Mouse (Mus musculus) heart, postnatal 4 days (tissue): Measurements from ENCODE around the gene Zfp661. TPM values are rescaled to one million over a fixed set of nuclear protein-coding genes. Genes with fewer than 3 reads are reported as not detected.
A peak's percentile ranks its signal among the peaks of the same experiment; 100 is the strongest.
"Not testable (repeated sequence)": the region's sequence is repeated elsewhere in the genome, so short reads cannot be mapped to it uniquely, and the experiment has no call there.

Source experiments
- DNase-seq: peaks from one replicate; pipeline ENCODE4 v3.0.0; 2021
- total RNA-seq, 2 experiments: library from RNA; stranded (reverse); gene quantifications; 2 replicates each; pipeline ENCODE4 v1.2.3; 2021

Gene Zfp661
- total RNA-seq: 1 to 10 TPM; 1.0 to 1.1 TPM

DNA sequence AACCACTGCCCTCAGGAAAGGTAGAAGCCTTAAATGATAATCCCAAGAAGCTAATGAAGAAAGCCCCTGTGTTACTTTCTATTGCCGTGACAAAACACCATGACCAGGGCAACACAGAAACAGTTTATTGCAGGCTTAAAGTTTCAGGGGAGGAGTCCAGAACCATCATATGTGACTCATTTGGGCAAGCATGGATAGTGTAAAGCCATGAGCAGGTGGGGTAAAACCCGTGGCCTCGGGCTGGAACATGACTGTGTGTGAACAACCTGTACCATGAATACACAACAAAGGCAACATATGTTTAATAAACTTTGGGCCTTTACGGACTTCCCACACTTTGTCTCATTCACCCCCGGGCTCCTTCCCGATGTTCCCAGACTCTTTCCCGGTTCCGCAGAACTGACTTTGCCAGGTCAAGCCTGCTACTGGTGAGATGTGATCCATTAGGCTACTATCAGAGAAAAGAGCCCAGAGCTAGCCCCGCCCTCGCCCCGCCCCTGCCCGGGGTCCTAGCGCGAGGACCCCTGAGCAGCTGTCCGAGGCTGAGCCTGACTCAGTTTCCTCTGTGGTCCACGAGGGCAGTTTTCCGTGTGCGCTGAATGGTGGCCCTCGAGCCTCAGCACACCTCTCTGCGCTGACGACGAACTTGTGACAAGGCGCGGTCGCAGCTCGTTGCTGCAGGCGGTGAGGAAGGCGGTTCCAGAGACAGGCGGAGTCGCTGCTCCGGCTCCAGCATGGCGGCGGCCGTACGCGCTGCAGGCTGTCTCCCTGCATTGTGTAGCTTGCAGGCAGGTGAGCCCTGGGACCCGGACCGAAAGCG, at the start of gene Zfp661, which contains the start of gene Mrps5:
Zfp661 (minus strand) TSS at position 401 of the 820 bp plus-strand sequence.
Mrps5 (plus strand) TSS at position 529 of the 820 bp plus-strand sequence.
- DNase-seq: peak; percentile 90

DNA sequence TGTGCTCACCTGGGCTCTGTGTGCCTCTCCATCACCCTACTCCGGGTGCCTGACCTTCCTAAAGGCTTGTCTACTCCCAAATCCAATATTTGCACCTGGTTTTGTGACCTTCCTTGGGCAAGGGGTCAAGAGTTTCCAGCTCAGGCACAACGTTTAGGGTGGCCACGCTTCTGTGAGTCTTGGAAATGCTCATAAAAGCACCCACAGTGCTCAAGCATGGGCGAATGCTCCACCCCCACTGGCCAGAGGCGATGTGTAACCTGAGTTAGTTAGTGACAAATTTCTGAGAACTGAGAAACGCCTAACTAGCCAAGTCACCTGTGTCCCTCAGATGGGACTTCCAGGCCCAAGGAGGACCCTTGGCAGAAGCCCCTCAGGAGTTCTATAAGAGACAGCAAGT, 48.7 kb upstream of the Zfp661 start:
- DNase-seq: no peak

DNA sequence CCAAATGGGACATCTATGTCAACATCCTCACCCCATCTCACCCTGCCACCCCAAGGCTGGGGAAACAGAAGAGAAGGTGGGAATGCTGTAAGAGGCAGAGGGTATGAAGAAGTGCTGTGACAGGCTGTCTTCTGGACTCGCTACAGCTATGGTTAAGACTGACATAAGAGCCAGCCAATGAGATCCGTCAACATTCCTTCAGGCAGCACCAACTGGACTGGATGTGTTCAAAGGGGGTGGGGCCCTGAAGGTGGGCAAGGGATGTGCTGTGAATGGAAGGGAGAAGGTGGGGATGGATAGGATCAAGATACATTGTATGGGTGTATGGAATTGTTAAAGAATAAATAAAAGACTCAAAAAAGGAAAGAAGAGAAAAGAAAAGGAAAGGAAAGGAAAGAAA, 45.7 kb upstream of the Zfp661 start:
- DNase-seq: no peak

DNA sequence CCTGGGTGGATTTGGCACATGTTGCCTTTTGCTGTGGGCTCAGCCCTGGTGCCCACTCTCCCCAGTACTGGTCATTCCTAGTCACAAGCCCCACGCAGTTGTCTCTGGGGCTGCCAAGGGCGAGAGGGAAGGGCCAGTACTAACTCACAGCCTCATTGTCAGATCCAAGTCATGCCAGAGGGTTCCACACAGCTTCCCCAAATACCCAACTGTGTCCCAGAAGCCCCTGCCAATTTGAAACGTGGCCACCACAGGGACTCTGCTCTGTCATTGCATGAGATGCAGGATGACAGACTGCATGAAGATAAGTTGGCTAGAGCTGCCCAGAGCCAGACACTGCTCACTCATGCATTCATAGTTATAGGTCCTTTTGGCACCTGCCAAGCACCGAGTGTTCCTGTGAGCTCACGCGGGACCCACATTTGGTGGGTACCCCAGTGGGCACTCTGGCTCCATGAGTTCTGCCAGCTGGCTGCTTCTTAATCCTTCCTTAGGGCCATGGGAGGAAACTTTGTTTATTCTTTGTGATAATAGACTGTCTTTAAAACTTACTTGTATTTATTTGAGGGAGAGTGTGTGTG, 41.2 kb upstream of the Zfp661 start:
- DNase-seq: no peak

DNA sequence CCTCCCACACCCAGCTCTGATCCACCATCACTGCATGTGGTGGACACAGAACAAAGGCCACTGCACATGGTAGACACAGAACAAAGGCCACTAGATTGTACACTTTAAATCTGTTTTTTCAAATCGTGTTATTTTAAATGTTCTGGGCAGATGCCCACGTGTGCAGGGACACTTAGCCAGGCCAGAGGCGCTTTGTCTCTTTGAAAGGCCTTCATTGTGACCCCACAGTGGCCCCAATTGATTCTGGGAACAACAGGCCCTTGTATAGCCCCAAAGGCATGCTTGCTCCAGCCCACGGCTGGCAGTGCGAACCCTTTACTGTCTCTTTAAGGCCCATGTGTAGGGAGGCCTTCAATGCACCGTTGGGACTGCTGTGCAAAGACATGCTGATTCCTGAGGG, 40.5 kb upstream of the Zfp661 start:
- no peak for DNase-seq

DNA sequence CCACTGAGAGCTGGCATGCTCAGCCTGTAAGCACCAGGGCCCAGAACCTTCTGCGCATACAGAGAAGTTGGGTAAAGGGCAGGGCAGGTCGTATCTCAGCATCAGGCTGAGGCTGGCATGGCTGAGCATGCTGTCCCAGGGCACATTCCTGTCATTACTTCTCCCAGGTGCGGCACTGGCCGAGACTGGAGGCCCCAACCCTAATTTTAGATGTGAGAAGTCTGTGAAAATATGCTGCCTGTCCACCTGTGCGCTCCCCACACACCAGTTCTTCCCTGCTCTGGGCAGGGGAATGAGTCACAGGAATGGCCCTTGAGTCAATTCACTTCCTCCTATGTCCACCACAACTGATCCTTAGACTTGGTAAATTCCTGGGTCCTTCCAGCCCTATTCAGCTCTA, 38.8 kb upstream of the Zfp661 start:
- DNase-seq: no peak

DNA sequence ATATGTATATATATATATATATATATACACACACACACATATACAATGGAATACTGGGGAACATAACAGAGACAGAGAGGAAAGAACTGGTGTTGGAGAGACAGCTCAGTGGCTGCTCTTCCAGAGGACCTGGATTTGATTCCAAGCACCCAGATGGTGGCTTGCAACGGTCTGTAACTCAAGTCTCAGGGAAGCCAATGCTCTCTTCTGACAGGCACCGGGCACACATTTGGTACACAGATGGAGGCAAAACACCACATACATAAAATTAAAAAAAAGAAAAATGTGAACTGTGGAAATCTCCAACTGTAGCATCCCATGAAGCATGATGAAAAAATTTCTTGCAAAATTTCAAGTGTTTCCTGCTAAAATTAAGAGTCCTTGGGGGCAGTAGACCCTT, 37.9 kb upstream of the Zfp661 start:
- no peak for DNase-seq

DNA sequence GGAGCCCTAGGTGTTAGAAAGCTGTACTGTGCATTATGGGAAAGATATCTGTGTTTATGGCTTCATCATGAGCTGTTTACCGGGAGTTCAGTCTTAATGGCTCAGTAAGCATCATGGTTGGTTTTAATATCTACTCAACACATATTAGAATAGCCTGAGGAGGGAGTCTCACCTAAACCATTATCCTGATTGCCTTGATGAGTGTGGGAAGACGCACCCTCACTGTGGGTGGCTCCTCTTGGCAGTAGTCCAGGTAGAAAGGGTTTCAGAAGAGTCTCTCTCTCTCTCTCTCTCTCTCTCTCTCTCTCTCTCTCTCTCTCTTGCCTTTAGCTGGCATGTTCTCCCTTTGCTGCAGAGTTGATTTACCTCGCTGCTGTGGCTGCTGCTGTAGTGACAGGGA, 35.2 kb upstream of the Zfp661 start:
- DNase-seq: no peak

DNA sequence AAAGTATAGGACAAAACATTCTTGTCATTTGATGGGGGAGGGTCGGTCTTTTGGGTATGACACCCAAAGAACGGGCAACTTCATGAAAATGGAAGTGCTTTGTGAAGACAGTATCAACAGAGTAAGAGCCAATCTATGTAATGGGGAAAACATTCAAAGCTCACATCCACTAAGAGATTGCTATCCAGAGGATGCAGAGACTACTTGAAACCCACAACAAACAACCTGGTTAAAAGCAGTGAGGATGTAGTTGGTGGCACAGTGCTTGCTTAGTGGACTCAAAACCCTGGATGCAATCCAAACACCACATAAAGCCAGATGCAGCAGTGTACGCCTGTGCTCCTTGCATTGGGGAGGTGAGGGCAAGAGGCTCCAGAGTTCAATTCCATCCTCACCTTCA, 32.4 kb upstream of the Zfp661 start:
- DNase-seq: no peak

DNA sequence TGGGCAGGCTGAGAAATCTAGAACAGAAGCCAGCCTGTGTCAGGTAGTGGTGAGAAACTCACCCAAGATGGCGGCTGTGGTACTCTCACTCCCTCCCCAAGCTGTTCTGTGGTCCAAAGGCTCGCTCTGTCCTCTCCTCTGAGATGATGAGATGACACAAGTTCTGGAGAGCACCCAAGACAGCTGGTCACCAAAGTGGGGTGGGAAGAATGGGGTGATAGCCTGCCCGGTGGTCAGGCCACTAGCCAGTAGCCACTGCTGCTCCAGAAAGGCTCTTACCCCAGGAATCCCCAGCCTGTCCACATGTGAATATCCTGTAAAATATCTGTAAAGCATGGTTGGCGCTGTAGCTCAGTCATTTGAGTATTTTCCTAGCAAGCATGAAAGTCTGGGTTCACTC, 25.4 kb upstream of the Zfp661 start:
- no peak for DNase-seq

DNA sequence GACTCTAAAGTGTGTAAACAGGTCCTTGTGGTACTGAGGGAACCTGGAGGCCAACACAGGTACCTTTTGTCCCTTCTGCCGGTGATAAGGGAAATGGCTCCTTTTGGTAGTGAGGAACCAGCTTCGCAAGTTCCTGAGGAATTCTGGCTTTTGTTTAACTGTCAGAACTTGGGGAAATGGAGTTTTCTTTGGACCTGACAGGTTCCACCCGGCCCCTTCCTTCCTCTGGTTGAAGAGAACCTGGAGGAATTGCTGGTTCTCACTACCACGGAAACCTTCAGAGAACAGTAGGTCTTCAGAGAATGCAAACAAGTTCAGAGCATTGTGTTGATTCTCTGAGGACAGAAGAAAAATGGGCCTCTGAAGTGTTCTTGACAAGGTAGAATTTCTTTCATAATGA, 24.5 kb upstream of the Zfp661 start:
- no peak for DNase-seq

DNA sequence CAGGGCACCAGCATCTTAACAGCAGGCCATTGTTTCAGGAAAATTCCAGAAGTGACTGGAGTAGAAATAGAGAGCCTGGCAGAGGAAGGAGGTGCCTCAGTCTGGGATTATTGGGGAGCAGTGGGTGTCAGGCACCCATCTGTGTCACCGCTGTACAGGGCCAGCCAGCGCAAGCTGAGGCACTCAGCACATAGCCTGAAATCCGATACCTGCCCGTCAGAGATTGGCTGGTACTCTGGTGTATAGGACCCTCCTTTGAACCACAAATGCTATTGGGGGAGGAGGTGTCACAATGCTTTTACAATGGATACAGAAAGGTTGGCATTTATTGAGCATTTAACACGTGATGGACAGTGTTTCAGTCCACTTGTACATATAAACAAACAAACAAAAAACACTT, 22.1 kb upstream of the Zfp661 start:
- no peak for DNase-seq

DNA sequence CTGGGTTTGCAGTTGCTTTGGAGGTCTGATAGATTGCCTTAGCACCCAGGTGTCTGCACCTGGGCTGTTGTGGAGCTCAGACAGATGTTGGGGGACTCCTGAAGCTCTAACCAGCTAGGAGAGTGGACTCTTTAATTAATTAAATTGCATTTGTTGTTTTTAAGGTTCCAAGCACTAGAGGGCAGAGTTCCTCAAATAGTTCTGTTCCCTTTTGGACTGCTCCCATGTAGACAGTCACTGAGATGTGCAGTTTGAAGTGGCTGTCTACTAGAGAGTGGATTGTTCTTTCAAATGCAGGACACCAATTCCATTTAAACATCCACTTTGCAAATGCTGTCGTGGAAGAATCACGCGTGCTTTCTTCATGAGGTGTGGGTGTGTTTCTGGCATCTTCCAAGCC, 21.3 kb upstream of the Zfp661 start:
- DNase-seq: no peak

DNA sequence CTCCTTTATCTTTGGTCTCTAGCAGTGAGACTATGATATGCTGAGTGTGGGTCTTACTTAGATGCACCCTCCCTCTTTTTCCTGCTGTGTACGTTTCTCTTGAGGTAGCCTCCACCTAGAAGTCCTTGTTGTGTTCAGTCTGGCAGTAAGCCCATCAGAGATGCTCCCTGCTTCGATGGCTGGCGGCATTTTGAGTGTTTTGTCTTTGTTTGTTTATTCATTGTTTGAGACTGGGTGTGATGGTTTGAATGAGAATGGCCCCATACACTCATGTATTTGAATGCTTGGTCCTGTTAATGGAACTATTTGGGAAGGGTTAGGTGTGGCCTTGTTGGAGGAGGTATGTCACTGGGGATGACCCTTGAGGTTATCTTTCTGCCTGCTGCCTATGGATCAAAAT, 18.3 kb upstream of the Zfp661 start:
- DNase-seq: no peak

DNA sequence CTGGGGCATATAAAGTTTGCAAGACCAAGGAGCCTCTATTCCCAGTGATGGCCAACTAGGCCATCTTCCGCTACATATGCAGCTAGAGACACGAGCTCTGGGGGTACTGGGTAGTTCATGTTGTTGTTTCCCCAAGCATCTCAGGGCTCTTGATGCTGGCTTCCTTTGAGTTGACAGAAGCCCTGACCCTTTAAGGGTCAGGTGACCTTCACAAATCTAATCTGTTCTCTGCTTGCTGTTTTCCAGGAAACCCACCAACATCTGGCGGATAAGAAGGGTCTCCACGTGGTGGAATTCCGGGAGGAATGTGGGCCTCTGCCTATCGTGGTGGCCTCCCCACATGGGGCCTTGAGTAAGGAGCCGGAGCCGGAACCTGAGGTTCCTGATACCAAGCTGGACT, 16.5 kb upstream of the Zfp661 start:
- not testable (repeated sequence) for DNase-seq

DNA sequence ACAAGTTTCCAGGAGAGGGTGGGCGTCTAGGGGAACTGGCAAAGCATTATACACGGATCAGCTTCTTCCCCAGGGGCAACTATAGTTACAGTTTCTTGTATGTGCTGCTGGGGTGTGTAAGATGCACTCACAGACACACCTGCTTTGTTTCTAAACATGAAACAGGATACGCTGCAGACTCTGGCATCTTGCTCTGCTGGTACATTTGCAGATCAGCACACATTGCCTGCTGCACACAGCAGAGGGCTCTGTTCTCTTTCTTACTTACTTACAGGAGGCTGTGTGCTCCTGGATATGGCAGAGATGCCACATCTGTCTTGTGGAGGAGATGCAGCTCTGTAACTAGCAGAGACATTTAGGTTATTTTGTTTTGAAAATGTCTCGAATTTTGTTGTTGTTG, 3.9 kb upstream of the Zfp661 start:
- no peak for DNase-seq

DNA sequence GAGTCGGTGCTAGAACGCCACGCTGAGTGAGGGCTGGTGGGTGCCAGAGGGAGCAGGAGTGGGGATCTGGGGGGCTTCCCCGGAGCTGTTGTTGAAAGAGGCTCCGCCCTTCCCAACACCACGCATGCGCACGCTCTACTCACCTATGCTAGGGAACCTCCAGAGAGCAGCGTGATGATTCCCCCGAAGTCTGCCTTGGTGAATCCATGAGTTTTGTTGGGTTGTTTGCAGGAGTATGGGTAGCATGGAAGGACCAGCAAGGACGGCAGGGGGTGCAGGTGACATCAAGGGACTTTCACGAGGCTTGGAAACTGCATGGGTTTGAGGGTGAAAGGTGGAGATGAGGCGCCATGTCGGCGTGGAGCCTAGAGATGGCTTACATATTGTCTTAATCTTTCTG, 3.3 kb upstream of the Zfp661 start:
- DNase-seq: no peak

DNA sequence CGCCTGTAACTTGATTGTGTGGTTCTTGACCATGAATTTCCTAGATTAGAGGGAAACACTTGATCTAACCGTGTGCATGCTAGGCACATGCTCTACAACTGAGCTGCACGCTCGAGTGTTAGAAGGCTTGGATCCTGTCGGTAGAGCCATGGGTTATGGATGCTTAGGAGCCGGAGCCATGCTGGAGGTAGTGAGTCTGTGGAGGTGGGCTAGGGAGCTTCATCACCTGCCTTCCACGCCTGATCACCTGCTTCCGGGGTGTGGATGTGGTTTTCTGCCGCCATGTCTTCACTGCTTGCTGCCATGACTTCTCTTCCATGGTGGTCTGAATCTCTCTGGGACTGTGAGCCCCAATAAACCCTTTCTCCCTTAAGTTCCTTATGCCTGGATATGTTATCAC, 2.0 kb upstream of the Zfp661 start:
- no peak for DNase-seq

DNA sequence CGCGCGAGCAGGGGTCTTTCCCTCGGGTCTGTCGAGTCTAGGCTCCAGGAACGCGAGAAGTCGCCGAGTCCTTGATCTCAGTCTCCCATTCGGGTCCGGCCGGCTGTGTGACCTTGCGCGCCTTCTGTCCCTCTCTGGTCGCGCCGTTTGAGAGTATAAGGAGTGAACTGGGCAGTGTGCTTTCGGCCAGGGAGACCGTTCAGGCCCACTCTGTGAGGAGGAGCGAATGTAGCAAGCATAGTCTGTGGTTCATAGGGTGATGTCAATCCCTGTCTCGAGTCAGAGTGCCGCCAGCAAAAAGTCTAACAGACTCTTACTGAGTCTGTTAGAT, 585 bp upstream of the Zfp661 start:
- DNase-seq: no peak

DNA sequence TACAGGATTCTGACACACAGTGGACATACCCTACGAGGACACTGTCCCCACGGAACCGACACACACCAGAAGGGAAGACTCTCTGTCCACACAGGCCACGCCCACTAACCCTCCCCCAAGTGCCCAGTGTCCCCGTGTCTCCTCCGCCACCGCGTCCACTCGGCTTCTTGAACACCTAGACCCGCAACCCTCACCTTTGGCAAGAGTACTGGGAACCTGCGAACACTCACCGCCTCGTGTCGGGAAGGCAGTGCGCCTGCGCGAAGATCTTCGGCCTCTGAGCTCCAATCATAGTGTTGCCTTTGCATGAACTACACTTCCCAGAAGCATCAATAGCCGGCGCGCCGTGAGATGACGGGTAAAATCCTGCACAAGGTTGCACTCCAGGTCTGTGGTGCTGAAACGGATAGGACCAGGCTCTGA, 2.4 kb downstream of the Zfp661 start:
- peak; percentile 92 for DNase-seq

DNA sequence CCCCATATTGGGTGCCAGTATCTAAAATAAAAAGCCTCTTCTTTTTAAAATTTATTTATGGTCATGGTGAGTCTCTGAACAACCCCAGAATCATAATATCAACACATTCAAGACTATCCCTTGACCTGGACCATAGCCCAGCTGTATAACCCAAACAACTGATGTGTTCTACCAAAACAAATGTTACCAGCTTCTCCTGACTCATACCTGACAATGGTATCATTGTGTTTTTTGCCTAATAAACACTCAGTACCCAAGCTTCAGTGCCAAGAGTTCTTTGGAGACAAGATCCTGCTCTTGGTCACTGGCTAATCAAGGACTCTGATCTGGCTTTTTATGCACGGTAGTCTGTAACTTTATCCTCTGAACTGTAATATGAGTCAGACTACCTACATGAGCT, 13.6 kb downstream of the Zfp661 start:
- no peak for DNase-seq

DNA sequence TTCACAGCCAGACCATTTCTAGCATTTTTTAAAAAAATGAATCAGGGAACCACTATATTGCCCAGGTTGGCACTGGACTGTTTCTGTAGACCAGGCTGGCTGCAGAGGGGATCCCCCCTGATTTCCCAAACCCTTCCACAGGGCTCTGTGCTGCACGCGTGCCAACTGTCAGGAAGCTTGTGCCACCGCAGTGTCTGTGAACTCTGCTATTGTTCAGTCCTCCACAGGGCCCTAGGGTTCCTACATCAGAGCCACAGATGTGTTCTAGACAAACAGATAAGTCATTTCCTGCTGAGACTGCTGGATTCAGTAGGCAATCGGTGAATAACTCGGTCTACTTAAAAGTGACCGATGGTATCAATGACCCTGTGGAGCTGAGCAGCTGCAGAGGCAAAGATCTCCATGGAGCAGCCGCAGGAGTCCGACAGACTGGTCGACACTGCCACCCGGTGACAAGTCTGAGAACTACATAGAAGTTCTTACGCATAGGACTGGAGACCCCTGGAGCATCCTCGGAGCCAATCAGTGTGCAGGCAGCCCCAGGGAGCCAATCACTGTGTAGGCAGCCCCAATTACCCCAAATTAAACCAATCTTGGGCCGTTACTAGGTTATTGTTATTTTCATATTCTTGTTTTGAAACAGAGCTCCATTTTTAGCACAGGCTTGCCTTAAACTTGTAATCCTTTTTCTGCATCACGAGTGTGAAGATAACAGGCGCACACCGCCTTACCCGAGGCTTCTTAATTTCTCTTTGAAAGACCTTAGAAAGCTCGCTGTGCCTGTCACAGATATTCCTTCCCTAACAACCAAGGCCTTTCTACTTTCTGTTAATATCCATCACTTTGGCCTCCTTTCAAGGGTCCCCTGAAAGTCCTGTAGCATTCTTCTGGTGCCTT, 27.6 kb downstream of the Zfp661 start:
- DNase-seq: peak; percentile 92

DNA sequence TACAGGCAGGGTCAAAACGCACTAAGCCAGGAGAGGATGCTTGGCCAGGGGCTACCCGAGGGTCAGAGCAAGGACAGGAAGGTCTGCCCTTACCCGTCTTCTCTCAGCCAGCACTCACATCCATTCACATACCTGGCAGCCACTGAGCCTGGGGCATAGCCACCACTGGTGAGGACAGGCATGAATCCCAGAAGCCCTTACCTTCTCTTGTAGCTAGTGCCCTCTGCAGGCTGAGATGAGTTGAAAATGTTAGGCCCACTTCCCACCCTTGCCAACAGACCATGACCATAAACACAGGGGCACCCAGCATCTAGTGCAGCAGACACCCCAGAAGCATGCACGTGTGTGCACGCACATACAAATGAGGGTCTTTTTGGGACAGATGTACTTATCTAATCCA, 35.8 kb downstream of the Zfp661 start:
- no peak for DNase-seq

DNA sequence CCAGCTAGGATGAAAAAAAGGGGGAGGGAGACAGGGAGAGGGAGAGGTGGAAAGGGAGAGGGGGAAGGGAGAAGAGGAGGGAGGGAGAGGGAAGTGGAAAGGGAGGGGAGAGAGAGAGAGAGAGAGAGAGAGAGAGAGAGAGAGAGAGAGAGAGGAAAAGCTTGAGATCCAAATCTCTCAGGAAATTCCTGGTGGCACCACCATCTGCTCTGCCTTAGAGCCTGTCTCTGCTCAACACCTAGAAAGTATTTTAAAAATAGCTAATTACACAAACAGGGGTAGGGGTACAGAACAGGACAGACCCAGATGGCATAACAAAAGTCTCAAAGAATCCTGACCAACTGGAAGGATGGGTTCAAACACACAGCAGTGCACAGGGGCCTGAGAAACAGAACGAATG, 36.4 kb downstream of the Zfp661 start:
- no peak for DNase-seq
